Mouse (Mus musculus): ENCODE measurements around the gene Gse1.

Gene Gse1

DNA sequence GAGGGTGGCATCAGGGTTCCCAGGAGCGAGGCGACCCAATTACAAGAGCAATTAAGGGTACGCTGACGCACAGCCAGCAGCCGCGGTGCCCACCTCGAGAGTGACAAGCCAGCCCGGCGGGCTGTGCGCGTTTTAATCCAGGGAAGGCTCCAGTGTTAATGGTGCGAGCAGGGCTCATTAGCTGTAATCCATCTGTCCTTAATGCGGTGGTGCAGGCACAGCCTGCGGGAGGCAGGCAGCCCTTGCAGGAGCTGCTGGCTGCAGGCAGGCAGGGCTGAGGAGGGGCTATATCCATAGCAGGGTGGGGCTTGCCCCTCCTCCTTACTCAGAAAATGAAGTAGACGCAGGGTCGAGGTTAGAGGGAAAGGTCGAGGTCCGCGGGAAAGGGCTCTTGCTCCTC is 211.1 kb downstream of the Gse1 start:
- no peak for DNase-seq (ENCODE audit: extremely low spot score, low spot score)

- no peak for DNase-seq (ENCODE audit: extremely low spot score, low spot score)
Measured at GRCm38 (mm10) chr8:120440739-120441138, 212.5 kb downstream of the Gse1 start.

DNA sequence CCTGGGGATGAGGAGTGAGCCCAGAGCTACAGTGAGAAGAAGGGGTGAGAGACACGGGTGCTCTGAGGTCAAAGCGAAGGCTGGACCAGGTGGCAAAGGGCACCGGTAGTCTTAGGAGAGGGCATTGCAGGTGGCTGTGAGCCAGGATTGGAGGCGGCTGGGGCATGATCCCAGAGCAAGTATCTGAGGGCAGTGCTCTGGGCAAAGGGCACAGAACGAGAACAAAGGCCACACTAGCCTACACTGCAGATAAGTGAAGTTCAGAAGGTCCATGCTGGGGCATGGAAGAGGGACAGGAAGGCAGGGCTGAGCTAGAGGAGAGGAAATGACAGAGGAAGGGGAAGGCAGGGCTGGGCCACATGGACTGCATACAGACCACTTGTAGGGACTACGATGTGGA is 213.4 kb downstream of the Gse1 start:
- no peak for DNase-seq (ENCODE audit: extremely low spot score, low spot score)

DNA sequence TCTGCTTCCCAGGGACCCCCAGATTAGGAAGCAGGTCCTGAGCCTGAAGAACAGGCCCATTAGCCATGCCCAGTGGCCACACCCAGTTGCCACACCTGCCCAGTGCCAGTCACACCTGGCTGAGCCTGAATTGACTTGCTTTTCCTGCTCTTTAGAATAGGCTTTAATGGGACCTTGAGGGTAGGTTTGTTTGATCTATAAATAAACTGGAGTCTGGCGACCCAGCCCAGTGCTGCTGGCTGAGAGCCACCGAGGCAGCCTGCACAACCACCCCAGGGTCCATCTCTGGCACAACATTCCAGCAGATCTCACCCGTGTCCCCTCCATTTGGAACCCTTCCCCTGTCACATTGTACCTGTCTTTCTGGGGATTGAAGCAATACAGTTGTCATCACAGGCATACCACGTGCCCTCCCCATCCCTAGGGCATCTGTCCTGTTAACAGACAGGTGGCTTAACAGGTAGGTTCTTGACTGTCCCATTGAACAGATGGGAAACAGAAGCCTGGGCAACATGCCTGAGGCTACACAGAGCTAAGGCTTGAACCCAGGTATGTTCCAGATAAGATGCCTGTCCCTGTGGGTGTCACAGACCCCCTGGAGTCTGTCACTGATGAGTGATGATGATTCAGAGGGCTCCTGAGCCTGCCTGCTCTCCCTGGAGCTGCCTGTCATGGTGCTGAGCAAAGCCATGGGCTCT is 214.2 kb downstream of the Gse1 start:
- no peak for DNase-seq (ENCODE audit: extremely low spot score, low spot score)

DNA sequence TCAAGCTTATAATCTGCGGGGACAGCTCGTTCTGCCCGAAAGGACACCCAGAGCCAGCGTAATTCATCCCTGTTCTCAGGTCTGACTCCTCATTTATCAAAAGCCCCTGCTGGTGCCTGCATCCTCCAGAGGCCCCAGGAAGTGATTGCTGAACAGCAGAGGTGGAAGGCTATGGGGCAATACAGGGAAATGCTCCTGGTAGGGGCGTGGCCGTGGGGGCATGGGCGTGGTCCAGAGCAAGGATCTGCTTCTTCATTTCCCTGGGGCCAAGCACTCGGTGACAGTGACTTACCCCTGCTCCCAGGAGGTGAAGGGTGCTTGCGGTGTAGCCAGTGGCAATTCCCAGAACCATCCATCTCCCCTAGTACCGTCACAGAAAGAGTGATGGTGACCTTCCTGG is 217.0 kb downstream of the Gse1 start:
- DNase-seq (ENCODE audit: extremely low spot score, low spot score): no peak

GRCm38 (mm10) chr8:120448131-120448530 is 219.9 kb downstream of the Gse1 start:
- DNase-seq (ENCODE audit: extremely low spot score, low spot score): no peak

DNA sequence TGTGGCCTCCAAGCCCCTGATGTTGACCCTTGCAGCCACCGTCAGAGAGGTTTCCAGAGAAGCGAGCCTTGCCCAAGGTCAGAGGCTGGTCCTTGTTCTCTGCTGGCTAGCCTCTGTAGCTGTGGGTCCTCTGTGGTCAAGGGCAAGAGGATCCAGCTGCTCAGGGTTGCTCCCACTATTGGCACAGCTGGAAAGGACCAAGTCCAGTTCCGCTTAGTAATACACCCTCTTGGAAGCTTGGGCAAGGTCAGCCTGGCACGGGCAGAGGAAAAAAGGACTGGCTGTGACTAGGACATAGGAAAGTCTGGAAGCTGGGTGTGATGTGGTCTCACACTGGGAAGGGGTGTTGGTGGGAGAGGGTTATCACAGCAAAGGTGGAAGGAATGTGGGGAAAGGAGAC is 220.9 kb downstream of the Gse1 start:
- DNase-seq (ENCODE audit: extremely low spot score, low spot score): no peak

GRCm38 (mm10) chr8:120449608-120450031 is 221.4 kb downstream of the Gse1 start:
- DNase-seq (ENCODE audit: extremely low spot score, low spot score): no peak

- DNase-seq (ENCODE audit: extremely low spot score, low spot score): no peak
Measured at GRCm38 (mm10) chr8:120452111-120452510, 223.9 kb downstream of the Gse1 start.

GRCm38 (mm10) chr8:120454404-120454803 is 226.1 kb downstream of the Gse1 start:
- DNase-seq (ENCODE audit: extremely low spot score, low spot score): no peak

GRCm38 (mm10) chr8:120460375-120460774 is 232.1 kb downstream of the Gse1 start:
- DNase-seq (ENCODE audit: extremely low spot score, low spot score): no peak

DNA sequence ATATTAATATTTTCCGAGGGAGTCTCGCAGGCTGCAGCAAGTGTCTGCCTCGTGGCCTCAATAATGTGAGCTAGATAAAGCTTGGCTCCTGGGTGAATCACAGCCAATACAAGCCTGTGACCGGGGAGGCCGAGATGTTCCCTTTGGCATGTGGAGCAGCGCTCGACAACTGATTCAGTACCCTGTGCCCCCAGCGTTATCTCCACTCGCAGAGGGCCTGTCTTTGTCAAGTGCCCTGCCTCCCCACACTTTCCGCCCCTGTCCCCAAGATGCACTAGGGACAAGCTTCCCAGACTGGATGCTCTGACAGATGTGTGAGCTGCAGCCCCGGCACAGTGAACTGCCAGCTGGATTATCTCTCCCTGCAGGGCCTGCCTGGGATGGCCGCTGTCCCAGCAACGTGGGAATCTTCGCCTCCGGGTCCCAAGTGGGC is 233.9 kb downstream of the Gse1 start:
- no peak for DNase-seq (ENCODE audit: extremely low spot score, low spot score)

- no peak for DNase-seq (ENCODE audit: extremely low spot score, low spot score)
Measured at GRCm38 (mm10) chr8:120462611-120463010, 234.4 kb downstream of the Gse1 start.

DNA sequence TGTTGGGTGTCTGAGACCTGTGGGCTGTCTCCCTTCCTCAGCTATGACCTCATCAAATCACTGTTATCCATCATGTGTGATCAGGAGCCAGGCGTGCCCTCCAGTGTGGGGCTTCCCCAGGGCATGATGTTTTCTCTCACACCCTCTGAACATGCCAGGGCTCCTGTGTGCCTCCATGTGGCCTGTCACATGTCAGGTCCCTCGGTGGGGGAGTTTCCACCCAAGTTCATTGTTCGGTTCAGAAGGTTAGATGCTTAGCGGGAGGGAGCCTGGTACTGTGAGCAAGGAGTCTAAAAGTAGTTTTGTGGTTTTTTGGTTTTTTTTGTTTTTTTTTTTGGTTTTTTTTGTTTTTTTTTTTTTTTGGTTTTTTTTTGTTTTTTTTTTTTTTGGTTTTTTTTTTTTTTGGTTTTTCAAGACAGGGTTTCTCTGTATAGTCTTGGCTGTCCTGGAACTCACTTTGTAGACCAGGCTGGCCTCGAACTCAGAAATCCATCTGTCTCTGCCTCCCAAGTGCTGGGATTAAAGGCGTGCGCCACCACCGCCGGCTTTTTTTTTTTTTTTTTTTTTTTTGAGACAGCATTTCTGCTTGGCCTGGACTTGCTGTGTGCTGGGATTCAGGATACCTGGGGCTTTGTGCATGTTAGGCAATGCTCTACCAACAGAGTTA is 235.8 kb downstream of the Gse1 start:
- DNase-seq (ENCODE audit: extremely low spot score, low spot score): no peak

DNA sequence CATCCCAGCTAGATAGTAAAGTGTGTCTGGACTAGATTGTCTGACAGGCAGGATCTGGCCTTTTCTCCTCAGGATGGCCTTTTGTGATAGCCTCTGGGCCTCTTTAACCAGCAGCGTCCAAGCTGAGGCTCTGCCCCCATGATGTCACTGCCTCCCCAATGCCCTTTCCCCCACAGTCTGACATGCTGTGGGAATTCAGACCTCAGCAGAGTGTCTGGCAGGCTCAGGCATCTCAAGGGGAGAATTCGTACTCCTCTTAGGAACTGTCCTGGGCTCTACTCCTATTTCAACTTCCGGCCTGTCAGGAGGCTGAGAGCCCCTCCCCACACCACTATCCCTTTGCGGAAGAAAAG is 236.3 kb downstream of the Gse1 start:
- DNase-seq (ENCODE audit: extremely low spot score, low spot score): no peak

GRCm38 (mm10) chr8:120465710-120466109 is 237.5 kb downstream of the Gse1 start:
- DNase-seq (ENCODE audit: extremely low spot score, low spot score): no peak

DNA sequence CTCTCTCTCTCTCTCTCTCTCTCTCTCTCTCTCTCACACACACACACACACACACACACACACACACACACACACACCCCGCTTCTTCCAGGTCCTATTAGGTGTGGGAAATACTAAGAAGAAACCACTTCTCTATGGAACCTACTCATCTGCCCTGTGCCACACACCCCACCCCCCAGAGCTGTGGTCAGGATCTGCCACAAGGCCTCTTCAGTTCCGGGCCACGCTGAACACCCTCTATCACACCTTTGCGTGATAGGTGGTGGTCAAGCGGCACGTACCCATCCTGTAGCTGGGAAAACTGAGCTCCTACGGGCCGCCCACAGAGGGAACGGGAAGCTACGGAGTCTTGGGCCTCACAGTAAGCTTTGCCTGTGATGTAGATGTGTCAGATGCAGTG is 238.0 kb downstream of the Gse1 start:
- DNase-seq (ENCODE audit: extremely low spot score, low spot score): no peak

DNA sequence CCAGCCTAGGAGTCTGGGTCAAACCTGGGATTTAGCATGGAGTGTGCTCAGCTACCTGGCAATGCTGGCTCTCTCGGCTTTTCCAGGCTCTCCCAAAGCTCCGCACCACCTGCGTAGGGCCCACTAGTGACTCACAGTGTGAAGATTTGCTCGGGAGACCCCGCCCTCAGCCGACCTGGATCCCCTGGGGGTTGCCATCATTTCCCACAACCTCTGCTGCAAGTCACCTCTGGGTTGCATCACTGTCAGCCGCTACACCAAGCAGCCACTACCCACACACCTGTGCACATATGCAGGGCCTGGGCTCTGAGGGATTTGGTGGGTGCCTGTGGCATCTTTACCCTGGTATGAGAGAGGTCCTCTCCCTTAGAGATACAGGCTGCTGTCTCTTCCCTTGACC is 239.3 kb downstream of the Gse1 start:
- no peak for DNase-seq (ENCODE audit: extremely low spot score, low spot score)

GRCm38 (mm10) chr8:120470170-120470569 is 241.9 kb downstream of the Gse1 start:
- no peak for DNase-seq (ENCODE audit: extremely low spot score, low spot score)

DNA sequence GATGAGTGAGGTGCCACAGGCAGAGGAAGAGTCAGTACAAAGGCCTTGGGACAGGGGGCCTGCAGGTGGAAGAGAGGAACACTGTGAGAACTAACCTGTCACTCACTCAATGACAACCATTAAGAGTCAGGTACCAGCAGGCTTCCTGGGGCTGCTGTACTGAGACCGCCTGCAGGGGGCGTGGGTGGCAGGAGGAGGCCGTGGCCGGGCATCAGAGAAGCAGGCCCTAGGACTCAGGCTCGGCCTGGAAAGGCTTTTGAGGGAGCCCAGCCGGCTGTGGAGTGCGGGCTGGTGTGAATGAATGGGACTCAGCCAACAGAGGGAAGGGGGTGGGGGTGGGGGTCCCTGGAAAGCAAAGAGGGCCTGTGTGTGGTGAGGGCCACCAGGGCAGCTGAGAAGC is 242.9 kb downstream of the Gse1 start:
- DNase-seq (ENCODE audit: extremely low spot score, low spot score): peak; percentile 51

DNA sequence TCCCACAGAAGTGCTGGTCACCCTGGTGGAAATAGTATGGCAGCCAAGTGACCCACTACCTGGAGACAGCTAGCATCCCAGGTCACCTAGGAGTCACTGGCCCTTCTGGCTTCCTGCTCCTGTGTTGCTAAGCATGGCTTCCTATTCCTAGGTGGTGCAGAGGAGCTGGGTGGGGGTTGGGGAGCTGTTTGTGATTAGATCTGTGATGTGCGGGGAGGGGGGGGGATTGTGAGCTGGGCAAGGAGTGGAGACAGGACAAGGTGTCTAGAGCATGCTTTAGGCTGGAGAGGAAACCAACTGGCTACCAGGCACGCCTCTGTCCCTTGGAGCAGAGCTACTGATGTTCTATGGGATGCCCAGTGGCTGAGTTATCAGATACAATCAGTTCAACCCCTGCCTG is 243.5 kb downstream of the Gse1 start:
- no peak for DNase-seq (ENCODE audit: extremely low spot score, low spot score)

- DNase-seq (ENCODE audit: extremely low spot score, low spot score): no peak
Measured at GRCm38 (mm10) chr8:120472230-120472629, 244.0 kb downstream of the Gse1 start.

DNA sequence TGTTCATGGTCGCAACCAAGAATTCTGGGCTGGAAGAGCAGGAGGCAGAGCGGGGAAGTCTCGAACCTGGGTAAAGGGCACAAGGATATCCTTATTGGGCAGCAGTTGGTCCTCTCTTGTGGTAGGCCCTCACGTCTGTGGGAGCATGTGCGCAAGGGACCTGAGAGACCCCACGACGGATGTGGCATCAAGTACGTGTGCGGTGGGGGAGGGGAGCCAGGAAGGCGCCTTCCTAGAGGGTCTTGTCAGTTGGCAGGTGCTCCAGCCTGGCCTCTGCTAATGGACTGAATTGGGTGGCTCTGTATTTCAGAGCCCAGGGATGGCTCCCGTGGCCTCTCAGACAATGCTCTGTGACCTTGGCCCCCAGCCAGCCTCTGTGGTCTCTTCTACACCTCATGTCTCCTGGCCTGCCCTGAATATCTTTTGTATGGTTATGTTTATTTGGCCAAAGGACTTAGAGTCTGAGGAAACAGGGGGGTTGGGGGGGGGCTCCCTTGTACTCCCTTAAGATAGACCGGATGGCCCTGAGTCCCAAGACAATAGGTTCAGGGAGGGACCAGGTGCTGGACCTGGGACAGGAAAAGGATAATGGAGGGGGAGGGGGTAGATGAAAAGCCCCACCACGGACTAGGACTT is 245.6 kb downstream of the Gse1 start:
- DNase-seq (ENCODE audit: extremely low spot score, low spot score): no peak

Measured in neural tube, embryonic 10.5 days (tissue).